Mouse (Mus musculus) right cerebral cortex, postnatal 14 days (tissue): ENCODE measurements at regions not wholly inside any gene's neighbourhood (a gene's known extent, or its start where the extent isn't known, plus 50 kb on each side); places are given as distances from the start of the nearest gene placed in this dataset.

Experiments
- DNase-seq: peaks from one replicate; pipeline ENCODE4 v3.0.0; 2022

DNA sequence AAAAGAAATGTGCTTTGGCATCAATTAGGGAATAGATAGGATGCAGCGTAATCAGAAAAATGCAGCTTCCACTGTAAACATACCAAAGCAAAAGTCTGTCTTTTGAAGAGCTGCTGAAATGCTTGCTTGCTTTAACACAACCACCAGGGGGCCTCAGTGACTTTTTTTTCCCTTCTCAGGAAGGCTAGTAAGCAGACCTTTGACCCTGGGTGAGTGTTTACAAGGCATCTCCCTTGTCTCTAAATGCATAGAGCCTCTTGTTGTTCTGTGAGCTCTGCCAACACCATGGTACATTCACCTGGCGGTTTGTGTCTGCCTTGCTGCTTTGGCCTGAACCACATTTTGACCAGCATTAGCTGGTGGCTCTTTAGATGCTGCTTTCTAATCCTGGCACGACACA lies 191.9 kb upstream of the C9orf72 start:
- peak; percentile 35 for DNase-seq

GRCm38 (mm10) chr4:35413488-35413887 lies 187.5 kb upstream of the C9orf72 start:
- DNase-seq = no peak

- DNase-seq = no peak
These were observed 179.5 kb upstream of the C9orf72 start for GRCm38 (mm10) chr4:35405301-35406006.

- no peak for DNase-seq
These were observed 178.1 kb upstream of the C9orf72 start for GRCm38 (mm10) chr4:35404068-35404467.

DNA sequence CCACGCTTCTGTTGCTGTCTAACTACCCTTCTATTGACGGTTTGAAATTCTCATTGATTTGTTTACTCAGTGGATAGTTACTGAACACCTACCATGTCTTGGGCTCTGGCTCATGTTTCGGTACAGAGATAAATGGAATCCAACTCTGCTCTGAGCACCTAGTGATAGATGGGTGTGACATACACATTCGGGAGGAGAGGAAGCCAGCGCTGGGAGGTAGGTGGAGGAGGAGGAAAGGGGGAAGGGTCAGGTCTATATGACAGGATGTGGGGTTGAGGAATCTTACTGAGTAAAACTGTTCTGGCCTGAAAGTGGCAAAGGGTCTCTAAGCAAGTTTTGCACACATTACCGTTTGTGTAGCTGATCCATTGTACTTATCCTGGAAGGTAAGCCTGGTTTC lies 177.6 kb upstream of the C9orf72 start:
- no peak for DNase-seq

GRCm38 (mm10) chr4:35402376-35403133 lies 176.6 kb upstream of the C9orf72 start:
- no peak for DNase-seq

- no peak for DNase-seq
These were observed 175.8 kb upstream of the C9orf72 start for GRCm38 (mm10) chr4:35401783-35402182.

GRCm38 (mm10) chr4:35400511-35400910 lies 174.5 kb upstream of the C9orf72 start:
- peak; percentile 50 for DNase-seq

- DNase-seq = no peak
These were observed 169.6 kb upstream of the C9orf72 start for GRCm38 (mm10) chr4:35395583-35395877.

GRCm38 (mm10) chr4:35394821-35395582 lies 169.0 kb upstream of the C9orf72 start:
- DNase-seq = no peak

DNA sequence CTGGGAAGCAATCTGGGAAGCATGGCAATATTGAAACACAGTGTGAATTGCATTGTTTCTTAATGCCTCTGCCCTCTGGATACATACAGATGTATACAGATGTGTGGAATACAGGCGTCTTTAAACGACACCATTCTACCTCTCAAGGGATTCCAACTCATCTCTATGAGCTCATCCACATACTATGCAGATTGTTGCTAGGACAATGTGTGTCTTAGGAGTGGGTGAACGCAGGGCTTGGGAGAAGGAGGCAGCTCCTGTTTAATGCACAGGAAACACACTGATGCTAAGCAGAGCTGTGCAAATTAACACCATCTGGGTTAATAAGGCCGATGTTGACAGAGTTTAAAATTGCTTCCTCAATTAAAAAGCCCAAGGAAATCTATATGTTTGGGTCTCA lies 149.8 kb upstream of the C9orf72 start:
- DNase-seq = no peak

DNA sequence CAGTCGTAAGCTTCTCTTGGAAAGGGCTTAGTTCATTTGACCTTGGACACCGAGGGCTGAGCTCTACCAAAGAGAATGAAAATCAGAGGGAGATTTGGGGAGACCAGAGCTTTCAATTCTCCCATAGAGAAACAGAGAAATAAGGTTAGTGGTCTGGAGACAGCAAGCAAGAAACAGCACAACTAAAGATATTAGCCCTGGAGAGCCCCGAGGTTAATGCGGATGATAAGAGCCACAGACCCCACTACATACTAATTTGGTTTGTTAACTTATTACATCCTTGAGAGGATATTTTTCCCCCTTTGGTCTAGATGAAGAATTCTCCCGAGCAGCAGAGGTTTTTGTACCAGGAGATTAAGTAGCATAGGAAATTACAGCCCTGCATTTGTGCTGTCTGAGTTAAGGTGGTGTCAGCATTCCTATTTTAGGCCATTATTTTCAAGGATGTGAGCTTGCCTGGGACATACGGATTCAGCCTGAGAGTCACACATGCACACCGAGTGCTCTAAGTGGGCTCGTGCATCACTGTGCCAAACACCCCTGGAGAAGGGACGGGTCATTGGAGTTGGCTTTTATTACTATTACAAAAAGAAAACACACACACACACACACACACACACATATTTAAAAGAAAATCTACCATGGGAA lies 147.4 kb upstream of the C9orf72 start:
- DNase-seq = no peak

- peak; percentile 90 for DNase-seq
These were observed 146.7 kb upstream of the C9orf72 start for GRCm38 (mm10) chr4:35372528-35373212.

GRCm38 (mm10) chr4:35364161-35364560 lies 138.2 kb upstream of the C9orf72 start:
- no peak for DNase-seq

DNA sequence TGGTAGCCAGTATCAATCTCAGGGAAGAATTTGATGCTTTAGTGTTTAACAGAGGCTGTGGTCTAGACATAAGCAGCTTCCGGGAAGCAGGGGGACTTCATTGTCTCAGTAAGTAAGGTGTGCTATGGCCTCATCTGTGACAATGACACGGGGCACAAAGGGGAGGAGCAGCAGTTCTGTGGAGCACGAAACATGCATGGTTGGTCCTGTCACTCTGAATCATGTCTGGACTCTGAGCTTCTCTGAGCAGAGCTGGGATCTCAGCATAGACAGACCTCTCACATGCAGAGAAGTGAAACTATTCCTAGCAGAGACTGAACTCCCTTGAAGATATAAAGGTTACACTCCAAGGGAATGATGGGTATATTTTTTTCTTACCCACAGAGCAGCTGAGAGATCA lies 136.2 kb upstream of the C9orf72 start:
- no peak for DNase-seq

GRCm38 (mm10) chr4:35359376-35359775 lies 133.4 kb upstream of the C9orf72 start:
- no peak for DNase-seq

DNA sequence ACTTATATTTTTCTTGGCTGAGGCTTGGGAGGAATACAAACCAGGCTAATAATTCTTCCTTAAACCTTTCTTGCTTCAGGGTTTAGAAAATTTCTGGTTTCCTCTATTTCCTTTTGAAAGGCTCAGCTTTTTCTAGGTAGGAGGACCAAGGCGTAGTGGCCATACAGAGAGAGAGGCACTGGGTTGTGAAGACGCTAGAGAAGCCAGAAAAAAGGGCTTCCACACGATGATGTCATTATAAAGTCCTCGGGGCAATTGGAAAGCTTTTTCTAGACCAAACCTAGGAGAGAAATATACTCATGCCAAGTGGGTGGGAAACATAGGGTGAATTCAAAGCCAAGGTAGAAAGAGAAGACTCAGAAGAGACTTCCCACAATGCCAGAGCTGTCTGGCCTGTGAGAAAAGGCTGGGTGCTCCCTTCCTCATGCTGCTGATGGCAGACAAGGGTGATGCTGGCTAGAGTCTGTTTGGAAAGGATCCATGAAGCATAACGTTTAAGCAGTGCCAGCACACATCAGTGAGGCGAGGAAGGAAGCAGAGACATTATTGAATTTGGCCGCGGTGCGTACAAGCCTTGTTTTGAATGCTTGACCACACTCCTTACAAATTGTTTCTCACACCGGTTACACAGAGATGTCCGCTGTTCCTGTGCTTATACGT lies 131.1 kb upstream of the C9orf72 start:
- DNase-seq = no peak

DNA sequence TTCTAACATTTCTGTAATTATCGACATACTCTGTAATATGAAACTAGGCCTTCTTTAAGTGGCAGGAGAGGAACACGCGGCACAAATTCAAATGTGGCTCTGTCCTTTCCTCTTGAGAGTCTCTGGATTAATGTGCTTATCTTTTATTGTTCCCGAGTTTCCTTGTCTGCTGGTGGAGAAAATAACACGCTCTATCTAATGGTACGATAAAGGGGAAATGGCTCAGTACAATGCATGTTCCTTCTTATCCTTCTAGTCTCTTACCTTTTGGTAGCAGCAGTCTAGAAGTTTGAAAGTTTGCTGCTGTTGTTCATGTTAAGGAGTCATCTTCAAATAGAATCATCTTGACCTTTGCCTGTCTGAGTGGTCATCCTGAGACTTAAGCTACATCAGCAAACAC lies 130.1 kb upstream of the C9orf72 start:
- no peak for DNase-seq

DNA sequence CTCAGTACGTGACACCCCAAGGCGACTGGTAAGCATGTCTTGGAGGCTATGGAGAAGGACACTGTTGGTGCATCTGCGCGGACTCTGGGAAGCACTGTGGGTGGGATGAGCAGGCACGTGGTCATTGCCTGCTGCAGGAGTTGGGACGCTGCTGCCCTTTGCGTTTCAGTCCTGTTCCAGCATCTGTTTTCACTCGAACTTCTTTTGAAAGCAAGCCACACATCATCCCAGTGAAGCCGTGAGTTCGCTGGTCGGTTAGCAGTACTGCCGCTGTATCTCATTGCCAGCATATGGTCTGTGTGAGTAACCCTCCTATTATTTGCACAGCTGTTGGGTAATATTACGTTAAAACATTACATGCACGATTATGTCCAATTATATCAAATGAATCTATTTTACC lies 128.1 kb upstream of the C9orf72 start:
- no peak for DNase-seq

DNA sequence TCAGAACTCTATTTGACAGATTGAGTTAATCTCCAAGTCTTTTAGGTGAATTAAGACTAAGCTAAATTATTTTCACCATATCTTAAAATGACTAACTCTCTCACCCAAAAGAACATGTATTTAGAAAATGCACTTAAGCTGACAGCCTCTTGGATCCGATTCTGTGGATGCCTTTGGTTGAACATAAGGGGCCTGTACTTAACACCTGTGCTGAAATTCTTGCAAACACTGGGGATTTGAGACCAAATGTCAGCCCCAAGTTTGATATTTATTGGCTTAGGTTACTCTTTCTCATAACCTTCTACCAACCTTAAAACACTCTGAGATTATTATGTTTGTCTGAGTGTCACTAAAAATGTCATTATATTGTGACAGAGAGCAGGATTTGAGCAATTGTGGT lies 126.6 kb upstream of the C9orf72 start:
- DNase-seq = no peak

DNA sequence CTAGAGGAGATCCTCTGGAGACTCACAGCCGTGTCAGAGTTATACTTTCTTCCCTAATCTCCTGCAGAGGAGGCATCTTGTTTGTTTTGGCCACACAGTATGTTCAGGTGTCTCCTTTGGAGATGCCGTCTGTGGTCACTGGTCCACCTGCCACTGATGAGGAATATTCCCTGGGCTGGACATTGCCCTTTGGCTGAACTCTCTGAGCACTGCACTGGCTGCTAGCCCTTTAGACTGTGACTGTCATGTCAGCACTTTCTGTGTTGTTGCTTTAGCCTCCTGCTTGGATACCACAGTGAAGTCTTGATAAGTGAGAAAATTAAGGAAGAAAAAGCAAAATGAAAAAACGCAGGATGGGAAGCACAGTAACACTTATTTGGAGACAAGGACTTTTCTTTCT lies 124.5 kb upstream of the C9orf72 start:
- no peak for DNase-seq

- DNase-seq = no peak
These were observed 121.6 kb upstream of the C9orf72 start for GRCm38 (mm10) chr4:35347609-35348008.
